Mouse (Mus musculus) splenic B cell, adult 2 months (primary cell): ENCODE measurements around the gene Susd2.

Experiments used
- DNase-seq: peaks from one replicate; pipeline ENCODE4 v3.0.0-alpha.2; 2011; ENCODE audit warnings: low read depth, low spot score
- H3K27me3 ChIP-seq: 2 replicates; pipeline ENCODE4 v1.6.1; 2012; ENCODE audit warnings: mild to moderate bottlenecking, low read length, moderate library complexity, mixed read lengths; ENCODE audit not compliant: control insufficient read depth, poor library complexity, insufficient read depth, severe bottlenecking
- H3K36me3 ChIP-seq: 2 replicates; pipeline ENCODE4 v1.6.1; 2012; ENCODE audit warnings: mild to moderate bottlenecking, low read length, moderate library complexity, mixed read lengths; ENCODE audit not compliant: control insufficient read depth, poor library complexity, insufficient read depth, severe bottlenecking

The Susd2 gene

DNA sequence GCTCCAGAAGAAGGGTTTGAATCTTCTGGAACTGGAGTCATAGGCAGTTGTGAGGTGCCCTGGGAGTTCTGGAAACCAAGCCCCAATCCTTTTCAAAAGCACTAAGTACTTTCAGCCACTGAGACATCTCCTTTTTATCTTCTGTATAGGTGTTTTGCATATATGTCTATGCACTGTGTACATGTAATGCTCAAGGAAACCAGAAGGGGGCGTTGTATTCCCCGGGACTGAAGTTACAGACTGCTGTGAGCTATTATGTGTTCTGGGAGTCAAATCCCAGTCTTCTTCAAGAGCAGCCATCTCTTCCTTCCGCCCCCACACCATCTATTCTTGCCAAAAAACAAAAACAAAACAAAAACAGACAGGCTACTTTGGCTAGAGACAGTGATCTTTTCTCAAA lies 23.0 kb downstream of the Susd2 start:
- no peaks in the 10 kb centered on the region for H3K27me3 ChIP-seq
- no peak for DNase-seq
- H3K36me3 ChIP-seq: no peaks in the 10 kb centered on the region

DNA sequence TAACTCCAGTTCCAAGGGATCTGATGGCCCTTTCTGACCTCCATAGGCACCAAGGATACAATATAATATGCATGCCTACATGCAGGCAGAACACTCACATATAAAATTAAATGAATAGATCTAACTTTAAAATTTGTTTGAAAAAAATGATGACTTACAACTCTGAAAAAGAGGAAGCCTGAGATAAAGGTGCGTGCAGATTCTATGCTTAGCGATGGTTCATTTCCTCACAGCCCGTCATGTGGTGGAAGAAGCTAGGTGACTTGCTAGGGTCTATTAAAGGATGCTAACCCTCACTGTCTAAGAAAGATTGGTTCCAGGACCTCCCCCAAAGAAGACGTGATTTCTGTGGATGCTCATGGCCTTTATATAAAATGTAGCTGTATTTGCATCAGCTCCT lies 27.8 kb downstream of the Susd2 start:
- DNase-seq: peak; percentile 13
- Histone ChIP-seq H3K27me3 (no peaks in the 10 kb centered on the region), H3K36me3 (no peaks in the 10 kb centered on the region)

DNA sequence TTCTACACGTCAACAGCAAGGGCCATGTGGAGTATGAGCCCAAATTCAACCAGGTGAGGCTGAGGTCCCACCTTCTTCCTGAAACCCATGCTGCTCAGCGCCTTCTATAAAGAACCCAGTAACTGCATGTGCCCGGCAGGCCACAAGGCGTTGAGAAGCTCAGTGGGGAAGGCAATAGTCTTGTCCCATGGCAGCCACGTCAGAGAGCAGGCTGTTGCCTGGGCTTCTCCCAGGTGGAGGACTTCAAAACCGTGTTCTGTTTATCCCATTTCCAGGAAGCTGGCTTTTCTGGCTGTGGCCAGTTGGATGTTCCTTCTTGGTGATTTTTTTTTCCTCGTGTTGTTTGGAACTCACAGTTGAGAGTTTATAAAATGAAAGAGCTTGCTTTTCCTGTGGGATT lies 33.3 kb downstream of the Susd2 start:
- no peak for DNase-seq
- no peaks in the 10 kb centered on the region for H3K27me3 ChIP-seq
- no peaks in the 10 kb centered on the region for H3K36me3 ChIP-seq

DNA sequence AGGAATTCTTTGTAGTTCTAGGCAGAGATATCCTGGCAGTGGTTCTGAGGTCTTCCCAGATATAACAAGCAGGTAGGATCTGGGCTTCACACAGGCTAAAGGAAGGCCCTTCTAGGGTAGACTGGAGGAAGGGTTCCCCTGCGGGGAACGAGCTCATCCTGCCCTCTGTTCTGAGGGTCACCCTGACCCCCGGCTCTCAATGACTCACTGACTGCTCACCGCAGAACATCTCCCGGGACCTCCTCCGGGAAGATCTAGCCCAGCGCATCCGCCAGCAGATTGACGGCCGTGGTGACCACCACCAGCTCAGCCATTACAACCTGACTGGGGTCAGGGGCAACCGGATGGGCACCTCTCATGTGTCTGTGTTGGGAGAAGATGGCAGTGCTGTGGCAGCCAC lies 34.8 kb downstream of the Susd2 start:
- H3K36me3 ChIP-seq: no peaks in the 10 kb centered on the region

DNA sequence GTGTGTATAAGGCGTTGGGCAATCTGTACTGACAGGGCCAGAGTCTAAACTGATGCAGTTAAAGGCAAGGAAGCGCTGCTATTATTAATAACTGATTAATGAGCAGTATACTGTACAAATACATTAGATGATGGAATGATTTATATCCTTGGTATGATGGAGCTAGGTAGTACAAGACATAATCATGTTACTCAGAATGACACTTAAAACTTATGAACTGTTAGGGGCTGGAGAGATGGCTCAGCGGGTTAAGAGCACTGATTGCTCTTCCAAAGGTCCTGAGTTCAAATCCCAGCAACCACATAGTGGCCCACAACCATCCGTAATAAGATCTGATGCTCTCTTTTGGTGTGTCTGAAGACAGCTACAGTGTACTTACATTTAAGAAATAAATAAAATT lies 36.6 kb downstream of the Susd2 start:
- DNase-seq: no peak
- H3K36me3 ChIP-seq: no peaks in the 10 kb centered on the region
- H3K27me3 ChIP-seq: no peaks in the 10 kb centered on the region

More for the DNA sequence above, 34.8 kb downstream of the Susd2 start:
- no peak for DNase-seq
- no peaks in the 10 kb centered on the region for H3K27me3 ChIP-seq

DNA sequence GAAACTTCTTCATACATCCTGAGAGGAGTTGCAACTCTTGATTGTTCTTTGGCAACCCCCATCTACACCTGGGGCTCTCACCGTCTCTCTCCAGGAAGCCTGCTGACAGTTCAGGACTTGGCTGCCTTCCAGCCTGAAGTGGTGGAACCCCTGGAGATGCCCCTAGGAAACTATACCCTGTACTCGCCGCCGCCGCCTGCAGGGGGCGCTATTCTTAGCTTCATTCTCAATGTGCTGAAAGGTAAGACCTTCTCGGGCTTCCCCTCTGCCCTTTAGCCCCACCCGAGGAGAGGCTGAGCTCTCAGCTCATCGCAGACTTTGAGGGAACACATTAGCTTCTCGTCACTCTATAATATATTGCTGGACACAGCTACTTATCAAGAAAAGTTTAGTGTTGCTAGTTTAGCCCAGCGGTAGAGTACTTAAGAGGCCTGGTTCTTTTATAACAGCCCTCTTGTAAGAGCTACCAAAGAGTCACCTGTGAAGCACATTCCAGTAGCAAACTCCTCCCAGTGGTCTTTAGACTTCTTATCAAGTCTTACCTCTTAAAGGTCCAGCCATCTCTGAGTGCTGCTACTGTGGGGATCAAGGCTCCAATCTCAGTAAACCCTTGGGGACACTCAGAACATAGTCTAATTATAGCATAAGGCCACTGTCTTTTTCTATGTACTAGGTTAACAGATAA lies 38.5 kb downstream of the Susd2 start:
- Histone ChIP-seq H3K27me3 (no peaks in the 10 kb centered on the region), H3K36me3 (no peaks in the 10 kb centered on the region)
- peak; percentile 37 for DNase-seq

DNA sequence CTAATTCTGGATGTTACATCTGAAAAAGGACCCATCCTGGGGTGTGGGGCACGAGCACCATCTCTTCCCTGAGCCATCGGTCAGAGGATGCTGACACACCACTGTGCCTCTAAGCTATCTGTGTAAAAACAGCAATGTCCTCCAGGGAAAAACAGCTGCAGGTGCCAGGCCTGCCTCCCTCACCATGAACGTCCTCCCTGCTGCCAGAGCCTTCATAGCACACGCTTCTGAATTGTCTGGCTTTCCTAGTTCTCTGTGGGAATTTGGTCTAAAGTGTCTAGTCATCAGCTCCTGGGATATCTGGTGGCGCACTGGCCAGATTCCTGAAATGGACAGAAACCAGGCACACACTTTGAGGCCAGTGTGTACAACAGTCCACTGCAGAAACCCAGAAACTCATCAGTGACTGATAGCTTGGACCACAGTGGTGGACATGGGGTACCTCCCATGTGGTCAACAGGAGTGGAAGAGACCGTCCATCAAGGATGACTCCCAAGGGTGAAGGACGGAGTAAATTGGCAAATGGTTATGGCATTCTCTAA lies 43.5 kb downstream of the Susd2 start:
- DNase-seq: no peak
- Histone ChIP-seq H3K27me3 (no peaks in the 10 kb centered on the region), H3K36me3 (no peaks in the 10 kb centered on the region)

DNA sequence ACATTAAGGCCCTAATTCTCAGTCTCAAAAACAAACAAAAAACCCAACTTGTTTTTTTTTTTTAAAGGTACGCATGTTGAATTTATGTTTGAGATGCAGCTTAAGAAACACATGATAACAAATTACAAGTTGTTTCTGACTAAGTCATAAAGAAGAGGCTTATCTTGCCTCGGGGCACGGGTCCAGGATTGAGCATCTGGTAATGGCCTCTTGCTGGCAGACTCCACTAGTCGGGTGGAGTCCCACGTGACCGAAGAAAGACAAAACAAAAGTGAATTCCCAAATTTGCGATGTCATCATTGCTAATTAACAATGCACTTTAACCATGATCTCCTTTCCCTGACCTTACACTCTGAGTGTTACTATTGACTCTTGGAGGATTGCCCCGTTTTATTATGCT lies 47.8 kb downstream of the Susd2 start:
- Histone ChIP-seq H3K27me3 (no peaks in the 10 kb centered on the region), H3K36me3 (no peaks in the 10 kb centered on the region)
- no peak for DNase-seq

DNA sequence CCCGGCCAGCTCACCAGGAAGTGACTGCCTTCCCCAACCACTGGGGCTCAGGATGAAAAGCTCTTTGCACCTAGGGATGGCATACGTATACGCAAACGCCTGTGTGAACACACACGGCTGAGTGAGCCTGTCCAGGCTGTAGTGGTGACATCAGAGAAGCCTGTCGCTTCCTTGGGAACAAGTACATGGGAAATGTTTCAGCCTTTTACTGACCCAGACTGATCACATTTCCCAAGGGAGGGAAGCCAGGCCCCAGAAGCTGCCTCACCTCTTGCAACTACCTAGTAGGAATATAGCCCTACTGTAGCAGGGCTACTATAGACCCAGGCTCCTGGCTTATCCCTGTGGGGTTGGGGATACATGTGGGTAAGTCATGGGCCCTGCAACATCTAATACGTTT lies 51.2 kb downstream of the Susd2 start:
- Histone ChIP-seq H3K27me3 (no peaks in the 10 kb centered on the region), H3K36me3 (no peaks in the 10 kb centered on the region)
- no peak for DNase-seq

DNA sequence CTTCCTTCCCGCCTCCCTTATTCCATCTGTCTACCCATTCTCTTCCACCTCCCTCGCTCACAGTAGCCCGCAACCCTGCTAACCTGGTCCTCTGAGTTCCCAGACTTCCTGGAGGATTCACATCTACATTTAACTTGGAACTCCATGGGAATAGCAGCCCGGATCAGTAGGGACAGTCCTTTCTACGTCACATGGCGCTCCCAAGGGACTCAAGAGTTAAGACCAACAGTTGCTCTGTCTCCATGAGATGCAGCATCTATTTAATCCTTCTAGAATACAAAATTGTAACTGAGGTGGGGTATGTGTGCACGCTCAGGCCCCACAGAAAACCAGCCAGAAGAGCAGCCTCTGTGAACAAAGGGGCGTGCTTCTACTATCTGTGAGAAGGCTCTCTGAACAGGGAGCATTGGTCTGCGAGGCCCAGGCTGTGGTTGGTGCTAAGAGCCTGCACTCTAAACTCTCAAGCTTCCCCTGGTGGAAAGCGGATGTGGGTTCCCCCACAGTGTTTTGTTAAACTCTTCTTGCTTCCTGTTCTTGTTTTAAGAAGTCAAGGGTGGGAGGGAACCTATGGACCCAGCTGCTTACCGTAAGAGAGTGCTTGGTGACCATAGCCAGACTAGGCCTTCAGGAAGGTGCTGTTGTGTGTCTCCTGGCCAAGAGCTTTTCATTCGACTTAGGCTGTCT lies 52.5 kb downstream of the Susd2 start:
- DNase-seq: peak; percentile 92
- H3K27me3 ChIP-seq: no peaks in the 10 kb centered on the region
- H3K36me3 ChIP-seq: no peaks in the 10 kb centered on the region

DNA sequence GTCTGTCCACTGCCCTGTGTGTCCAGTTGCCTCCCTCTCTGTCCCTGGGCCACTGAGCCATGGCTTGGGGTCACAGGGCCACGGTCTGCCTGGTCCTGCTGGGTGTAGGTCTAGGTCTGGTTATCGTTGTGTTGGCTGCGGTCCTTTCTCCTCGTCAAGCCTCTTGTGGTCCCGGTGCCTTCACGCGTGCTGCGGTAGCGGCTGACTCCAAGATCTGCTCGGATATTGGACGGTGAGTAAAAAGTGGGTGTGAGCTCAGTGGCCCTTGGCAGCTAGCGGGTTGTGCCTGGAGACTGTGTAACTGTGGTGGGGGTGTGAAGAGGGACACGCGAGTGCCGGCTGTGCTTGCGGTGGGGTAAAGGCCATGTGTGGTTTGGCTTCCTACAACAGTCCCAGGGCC lies 54.2 kb downstream of the Susd2 start:
- H3K27me3 ChIP-seq: no peaks in the 10 kb centered on the region
- H3K36me3 ChIP-seq: no peaks in the 10 kb centered on the region
- peak; percentile 50 for DNase-seq

DNA sequence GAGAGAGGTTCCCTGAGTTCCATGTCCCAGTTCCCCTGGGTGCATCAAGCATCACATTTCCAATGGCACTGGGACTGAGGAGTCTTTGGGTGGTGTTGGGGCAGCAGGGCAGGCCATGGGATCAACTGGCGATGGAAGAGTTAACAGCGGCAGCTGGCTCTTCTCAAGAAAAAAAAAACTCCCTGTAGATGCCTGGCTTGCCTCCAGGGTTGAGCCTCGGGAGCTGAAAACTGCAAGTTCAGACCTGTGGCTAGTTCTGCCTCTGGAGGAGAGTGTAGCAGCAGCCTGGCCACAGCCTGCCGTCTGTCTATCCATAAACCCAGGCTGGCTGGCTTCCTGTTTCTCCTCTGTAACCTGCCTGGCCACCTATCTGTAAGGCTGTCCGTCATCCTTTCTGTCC lies 54.7 kb downstream of the Susd2 start, which contains the start of gene Ggt5:
Gene Ggt5, plus strand, starts transcription at position 212 of the 400 bp plus-strand sequence.
- Histone ChIP-seq H3K36me3 (no peaks in the 10 kb centered on the region), H3K27me3 (no peaks in the 10 kb centered on the region)
- DNase-seq: no peak

DNA sequence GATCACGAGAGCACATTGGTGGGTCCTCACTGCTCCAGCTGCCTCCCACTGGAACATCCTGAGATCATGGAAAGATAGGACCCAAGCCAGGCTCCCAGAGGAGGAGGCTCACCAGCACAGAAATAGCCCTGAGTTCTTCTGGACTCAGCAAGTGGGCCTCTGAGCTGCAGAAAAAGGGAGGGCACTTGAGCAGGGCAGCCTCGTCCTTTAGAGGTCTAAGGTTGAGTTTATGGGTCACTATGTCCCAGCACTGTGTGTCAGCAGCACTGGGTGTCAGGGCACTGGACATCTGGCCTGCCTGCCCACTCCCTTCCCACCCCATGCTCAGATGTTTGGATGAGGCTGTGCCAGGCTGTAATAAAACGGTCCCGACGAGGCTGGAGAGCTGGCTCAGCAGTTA lies 55.5 kb downstream of the Susd2 start:
- no peak for DNase-seq
- no peaks in the 10 kb centered on the region for H3K36me3 ChIP-seq
- H3K27me3 ChIP-seq: no peaks in the 10 kb centered on the region

DNA sequence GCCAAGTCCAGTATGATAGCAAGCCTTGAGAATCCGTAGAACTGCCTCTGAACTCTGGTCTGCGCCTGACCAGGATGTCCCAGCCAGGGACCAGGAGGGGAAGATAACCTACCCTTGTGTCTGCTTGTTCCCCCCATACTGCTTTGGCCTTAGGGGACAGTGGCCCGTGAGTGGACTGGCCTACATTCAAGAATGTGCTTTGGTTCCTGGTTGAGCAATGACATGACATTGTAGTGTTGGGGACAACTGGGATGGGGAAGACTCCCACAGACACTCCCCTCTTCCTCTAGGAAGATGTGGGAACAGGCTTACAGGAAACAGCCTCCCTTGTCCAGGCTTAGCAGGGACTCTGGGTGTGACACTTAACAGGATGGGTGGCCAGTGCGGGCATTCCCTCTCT lies 56.0 kb downstream of the Susd2 start:
- DNase-seq: no peak
- H3K36me3 ChIP-seq: no peaks in the 10 kb centered on the region
- no peaks in the 10 kb centered on the region for H3K27me3 ChIP-seq
